Mouse (Mus musculus) layer of hippocampus, postnatal 25 days (tissue): ENCODE measurements around the gene Tprg. TPM values are rescaled to one million over a fixed set of nuclear protein-coding genes. Genes with fewer than 3 reads are reported as not detected.
A peak's percentile ranks its signal among the peaks of the same experiment; 100 is the strongest.

Source experiments
- DNase-seq, 2 experiments: peaks; one replicate each; pipeline ENCODE4 v3.0.0; 2022; ENCODE audit warnings: mixed read lengths in 2 of 2, low spot score in 1 of 2; ENCODE audit errors: extremely low spot score in 1 of 2
- total RNA-seq, 2 experiments: library from RNA; stranded (reverse); gene quantifications; 2 replicates each; pipeline ENCODE4 v1.2.3; 2021

Gene Tprg
- total RNA-seq, result not detected

- DNase-seq, result no peak
Measured at GRCm38 (mm10) chr16:25286517-25286916, at the start of gene Tprg. Tprg (plus strand) TSS chr16:25286817.

GRCm38 (mm10) chr16:25238274-25239050 lies 48.2 kb upstream of the Tprg start:
- no peak for DNase-seq

GRCm38 (mm10) chr16:25248889-25249288 lies 37.7 kb upstream of the Tprg start:
- no peak for DNase-seq

GRCm38 (mm10) chr16:25250129-25250749 lies 36.4 kb upstream of the Tprg start:
- DNase-seq, result no peak

DNA sequence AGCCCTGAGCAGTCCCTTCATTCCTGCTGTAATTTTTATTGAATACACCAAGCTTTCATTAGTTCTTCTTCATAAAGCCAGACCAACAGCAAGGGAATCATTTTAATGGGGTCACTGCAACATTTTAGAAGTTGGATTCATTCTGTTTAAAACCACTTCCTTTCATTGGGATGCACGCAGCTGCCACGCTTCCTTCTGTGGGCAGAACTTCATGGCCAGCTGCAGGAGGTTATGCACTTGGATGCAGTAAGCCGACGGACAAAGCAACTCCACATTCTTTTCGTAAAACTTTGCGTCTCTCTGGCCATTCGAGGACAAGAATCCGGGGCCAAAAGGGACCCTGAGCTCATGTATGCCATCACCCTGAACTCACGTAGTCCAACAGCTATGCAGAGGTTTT lies 35.5 kb upstream of the Tprg start:
- DNase-seq, result no peak

- DNase-seq, result no peak
Measured at GRCm38 (mm10) chr16:25254646-25255045, 32.0 kb upstream of the Tprg start.

- peak in 1 of 2 experiments; percentile 20 for DNase-seq
Measured at GRCm38 (mm10) chr16:25255186-25255585, 31.4 kb upstream of the Tprg start.

DNA sequence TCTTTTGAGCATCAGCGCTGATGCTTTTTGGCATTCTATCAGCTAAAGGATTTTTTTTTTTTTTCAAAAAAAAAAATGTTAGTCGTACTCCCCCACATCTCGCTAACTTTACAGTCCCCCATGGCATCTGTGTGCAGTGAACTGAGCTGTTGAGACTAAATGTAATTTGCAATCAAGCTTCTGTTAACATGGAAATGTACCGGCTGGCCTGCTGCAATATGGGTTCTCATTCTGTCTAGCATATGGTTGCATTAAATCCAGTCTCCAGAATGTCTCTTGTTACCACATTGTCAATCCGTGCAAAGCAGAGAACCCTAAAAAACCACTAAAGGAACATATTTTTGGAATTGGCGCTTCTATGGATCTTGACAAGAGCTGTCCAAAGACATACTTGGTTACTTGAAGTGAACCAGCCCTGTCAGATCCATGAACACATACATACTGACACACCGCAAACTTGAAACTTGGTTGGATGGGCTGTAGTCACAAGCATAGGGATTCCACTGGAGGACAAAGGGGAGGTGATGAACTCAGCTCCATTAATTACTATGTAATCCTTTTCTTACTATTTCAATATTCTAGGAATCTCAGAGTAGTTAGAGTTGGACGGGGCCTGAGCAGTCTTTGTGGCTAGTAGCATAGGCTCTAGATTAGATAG lies 30.9 kb upstream of the Tprg start:
- DNase-seq, result peak; percentile 34 to 38

GRCm38 (mm10) chr16:25262306-25262705 lies 24.3 kb upstream of the Tprg start:
- DNase-seq, result no peak

- DNase-seq, result no peak
Measured at GRCm38 (mm10) chr16:25262965-25263364, 23.7 kb upstream of the Tprg start.

- peak; percentile 86 to 98 for DNase-seq
Measured at GRCm38 (mm10) chr16:25263520-25264149, 23.0 kb upstream of the Tprg start.

GRCm38 (mm10) chr16:25265177-25265576 lies 21.4 kb upstream of the Tprg start:
- no peak for DNase-seq

DNA sequence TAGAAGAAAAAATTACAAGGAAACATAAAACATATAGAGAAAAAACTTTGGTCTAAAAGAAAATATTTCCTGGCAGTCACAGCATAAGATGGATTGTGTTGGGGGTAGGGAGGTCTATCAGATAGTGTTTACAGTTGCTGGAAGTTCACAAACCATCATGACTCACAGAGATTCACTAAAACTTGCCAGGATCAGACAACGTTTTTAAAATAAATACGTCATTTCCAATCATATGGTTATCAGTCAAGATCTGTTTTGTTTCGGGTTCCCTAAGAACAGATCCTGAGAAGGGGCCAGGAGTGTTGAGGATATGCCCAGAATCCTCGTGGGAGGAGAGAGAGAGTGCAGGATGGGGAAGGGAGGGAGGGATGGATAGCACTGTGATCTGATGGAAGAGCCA lies 18.3 kb upstream of the Tprg start:
- DNase-seq, result no peak

GRCm38 (mm10) chr16:25282563-25282962 lies 4.1 kb upstream of the Tprg start:
- no peak for DNase-seq

DNA sequence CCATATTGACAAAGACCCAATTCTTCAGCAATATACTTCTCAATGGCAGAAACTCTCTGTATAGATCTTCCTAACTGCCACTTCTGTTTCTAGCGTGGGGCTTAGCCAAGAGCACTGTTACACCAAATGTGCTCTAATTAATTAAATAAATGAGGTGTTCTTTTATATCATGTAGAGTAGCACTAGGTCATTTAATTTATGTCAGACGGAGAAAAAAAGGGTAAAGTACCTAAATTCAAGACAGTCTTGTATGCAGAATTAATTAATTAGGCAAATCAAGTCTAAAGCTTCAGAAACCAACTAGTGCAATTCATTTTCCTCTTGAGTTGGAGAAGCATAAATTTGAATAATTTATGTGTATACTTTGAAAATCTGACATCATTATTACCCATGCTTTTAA lies 7.1 kb downstream of the Tprg start:
- no peak for DNase-seq

DNA sequence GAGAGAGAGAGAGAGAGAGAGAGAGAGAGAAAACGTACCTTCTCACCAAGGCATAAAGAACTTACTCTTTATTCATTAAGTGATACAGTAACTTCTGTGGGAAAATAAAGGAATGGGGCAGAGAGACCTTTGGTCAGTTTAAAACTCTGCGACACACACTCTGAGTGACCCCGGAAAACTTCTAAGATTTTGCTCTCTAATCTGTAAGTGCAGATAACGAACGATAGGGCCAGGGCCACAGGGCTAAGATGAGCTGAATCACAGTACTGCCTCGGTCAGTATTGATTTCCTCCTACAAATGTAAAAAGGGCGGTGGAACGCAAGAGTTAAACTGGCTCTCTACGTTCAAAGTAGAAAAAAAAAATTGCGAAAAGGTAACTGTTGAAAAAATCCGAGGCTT lies 8.9 kb downstream of the Tprg start:
- DNase-seq, result no peak

DNA sequence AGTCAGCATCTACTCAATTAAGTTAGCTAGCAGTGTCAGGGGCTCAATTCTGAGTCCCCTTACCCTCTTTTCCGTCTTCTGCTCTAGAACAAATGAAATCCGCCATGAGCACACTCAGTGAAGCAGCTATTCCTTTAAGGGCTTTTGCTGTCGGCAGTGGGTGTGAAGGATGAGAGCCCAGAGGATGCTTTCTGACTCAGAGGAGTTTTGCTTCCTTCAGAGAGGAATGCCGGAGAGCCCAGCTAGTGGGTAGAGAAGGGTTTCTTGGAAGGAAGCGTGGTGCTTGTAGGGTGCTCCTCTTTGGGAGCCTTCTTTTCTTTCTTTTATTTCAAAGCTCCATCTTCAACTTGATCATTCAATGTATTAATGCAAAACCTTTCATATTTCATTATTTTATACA lies 10.1 kb downstream of the Tprg start:
- no peak for DNase-seq

- no peak for DNase-seq
Measured at GRCm38 (mm10) chr16:25298204-25298603, 11.6 kb downstream of the Tprg start.

GRCm38 (mm10) chr16:25302616-25303015 lies 16.0 kb downstream of the Tprg start:
- no peak for DNase-seq

DNA sequence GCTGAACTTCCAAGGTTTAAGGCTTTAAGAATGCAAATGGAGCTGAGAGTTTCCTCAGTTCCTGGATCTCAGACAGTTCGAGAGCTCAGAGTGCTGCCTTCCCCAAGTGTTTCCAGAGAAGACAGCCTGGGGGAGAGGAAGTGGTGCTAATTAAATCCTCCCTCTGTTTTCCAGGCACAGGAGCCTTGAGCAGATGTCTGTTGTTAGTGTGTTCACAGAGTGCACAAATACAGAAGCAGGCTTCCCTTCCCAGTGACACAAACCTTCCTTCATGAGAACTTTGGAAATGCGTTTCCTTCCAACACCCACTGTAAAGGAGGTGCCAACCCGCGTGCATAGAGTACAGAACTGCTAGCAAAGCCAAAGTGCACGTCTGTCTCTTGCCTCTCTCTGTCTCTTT lies 27.4 kb downstream of the Tprg start:
- peak in 1 of 2 experiments; percentile 16 for DNase-seq

DNA sequence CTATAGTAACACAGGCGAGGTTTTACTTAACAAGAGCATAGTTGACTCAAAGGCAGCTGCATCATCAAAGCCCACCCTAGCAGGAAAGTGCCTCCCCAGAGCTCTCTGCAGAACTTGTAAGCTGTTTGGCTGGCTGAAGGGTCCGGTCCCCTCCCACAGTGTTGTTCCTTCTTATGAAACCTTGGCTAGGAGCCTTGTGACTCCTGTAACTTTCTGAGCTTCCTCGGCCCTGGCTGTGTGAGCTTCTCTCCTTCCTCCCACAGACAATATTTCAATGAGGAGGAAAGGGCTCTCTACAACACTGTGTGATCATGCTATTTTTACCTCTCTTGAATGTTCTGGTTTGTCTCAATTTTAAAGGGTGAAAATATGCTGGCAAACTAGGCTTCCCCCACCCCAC lies 28.5 kb downstream of the Tprg start:
- no peak for DNase-seq
